Mouse (Mus musculus): ENCODE data around the gene Ect2.

DNA sequence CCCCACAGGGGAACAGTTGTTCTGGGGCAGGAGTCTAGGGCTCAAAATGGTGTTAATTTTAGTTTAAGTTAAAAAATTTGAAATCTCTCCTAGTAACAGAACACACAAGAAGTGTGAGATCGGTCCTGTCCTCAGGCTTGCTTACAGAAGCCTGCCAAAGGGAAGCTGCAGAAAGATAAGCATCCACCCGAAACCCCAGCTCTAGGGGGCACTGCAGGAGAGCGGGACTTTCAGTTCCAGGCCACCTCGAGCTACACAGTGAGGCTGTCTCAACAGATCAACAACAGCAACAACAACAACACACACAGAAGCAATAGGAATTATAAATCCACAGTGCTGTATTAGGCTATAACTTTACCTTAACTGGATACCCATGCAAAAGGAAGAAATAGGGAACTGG lies 35.5 kb downstream of the Ect2 start:
- peak in 2 of 3 experiments; percentile 37 to 41; a peak in 4 of 6 replicates for TF ChIP-seq CTCF (IDR thresholded peaks at IDR 0.05 in 2 of 3, conservative IDR thresholded peaks at IDR 0.05 in 1 of 3; ENCODE audit: control insufficient read depth in 1 of 3, insufficient read depth in 1 of 3, low read depth in 2 of 3, low read length in 3 of 3, poor library complexity in 1 of 3, severe bottlenecking in 1 of 3)
- TF ChIP-seq POLR2A (IDR thresholded peaks at IDR 0.05; ENCODE audit: control insufficient read depth in 1 of 2, insufficient read depth in 1 of 2, low read depth in 1 of 2, low read length in 2 of 2, poor library complexity in 1 of 2), result no peak
- TF ChIP-seq HCFC1 (IDR thresholded peaks at IDR 0.05; ENCODE audit: low read depth, low read length), result no peak
- TF ChIP-seq UBTF (IDR thresholded peaks at IDR 0.05; ENCODE audit: borderline replicate concordance, insufficient read depth, low read depth, low read length), result no peak
- no peak for TF ChIP-seq ZC3H11A (IDR thresholded peaks at IDR 0.05; ENCODE audit: low read depth, low read length)
- TF ChIP-seq MXI1 (IDR thresholded peaks at IDR 0.05; ENCODE audit: low read depth, low read length), result no peak

All from MEL (cell line).